Mouse (Mus musculus) forebrain, embryonic 11.5 days (tissue): ENCODE results near the gene Tmem229a. TPM values are rescaled to one million over a fixed set of nuclear protein-coding genes. Genes with fewer than 3 reads are reported as not detected.

Experiments
- ATAC-seq: fragments of 200-750 bp; cut with Nextera tagmentation; replicated peaks from 2 replicates; pipeline ENCODE4 v1.8.0; 2017; ENCODE audit warnings: moderate TSS enrichment; ENCODE audit not compliant: low FRiP score
- DNase-seq: peaks from one replicate; pipeline ENCODE4 v3.0.0-alpha.2; 2017; ENCODE audit warnings: low spot score
- H3K27ac ChIP-seq: fragments of 300-500 bp; sonication (generic); 2 replicates; pipeline ENCODE4 v1.5.1; 2014; ENCODE audit warnings: low read depth, low read length
- H3K27me3 ChIP-seq: fragments of 300-500 bp; sonication (generic); 2 replicates; pipeline ENCODE4 v1.6.1; 2014; ENCODE audit warnings: mild to moderate bottlenecking, low read length, mixed read lengths; ENCODE audit not compliant: control insufficient read depth, insufficient read depth
- H3K36me3 ChIP-seq: fragments of 300-500 bp; sonication (generic); 2 replicates; pipeline ENCODE4 v1.6.1; 2014; ENCODE audit warnings: mild to moderate bottlenecking, low read length, moderate library complexity, mixed read lengths; ENCODE audit not compliant: control insufficient read depth, insufficient read depth
- H3K4me1 ChIP-seq: fragments of 300-500 bp; sonication (generic); replicated peaks from 2 replicates; pipeline ENCODE4 v1.6.1; 2014; ENCODE audit warnings: low read length, mixed read lengths; ENCODE audit not compliant: control insufficient read depth, insufficient read depth
- H3K4me2 ChIP-seq: fragments of 300-500 bp; sonication (generic); 2 replicates; pipeline ENCODE4 v1.6.1; 2014; ENCODE audit warnings: low read depth, mild to moderate bottlenecking, low read length, moderate library complexity, mixed read lengths; ENCODE audit not compliant: severe bottlenecking
- H3K4me3 ChIP-seq: fragments of 300-500 bp; sonication (generic); 2 replicates; pipeline ENCODE4 v1.5.1; 2014; ENCODE audit warnings: low read depth, low read length
- H3K9ac ChIP-seq: fragments of 300-500 bp; sonication (generic); 2 replicates; pipeline ENCODE4 v1.6.1; 2014; ENCODE audit warnings: low read length
- H3K9me3 ChIP-seq: fragments of 300-500 bp; sonication (generic); 2 replicates; pipeline ENCODE4 v1.6.1; 2016; ENCODE audit warnings: low read length, mixed read lengths; ENCODE audit not compliant: control insufficient read depth
- WGBS: fragments of 180-500 bp; shearing (Covaris S2); extraction: QIAGEN DNeasy Blood & Tissue Kit; methylation state at CpG from one replicate; pipeline ENCODE4 v1.1.7; 2014; 5-methylcytosine and 5-hydroxymethylcytosine counted together
- polyA plus RNA-seq: library from polyadenylated mRNA; unstranded; fragments of >200 nt; fragmentation: Nextera tagmentation; extraction: Ambion mirVana; gene quantifications from 2 replicates; pipeline ENCODE4 v1.2.1, GENCODE M21; 2014

Gene Tmem229a
- 1.8 and 2.0 TPM in 2 replicates for polyA plus RNA-seq

- H3K4me1 ChIP-seq, result no peaks in the 10 kb centered on the region; the same call in 1 of the 2 replicates
- DNase-seq (peak; percentile 86), ATAC-seq (peak; percentile 85)
- H3K4me2 ChIP-seq, result peak within 1 kb of the TSS; percentile 95
- no peaks in the 10 kb centered on the region; the same call in 1 of the 2 replicates for H3K27me3 ChIP-seq
- H3K9me3 ChIP-seq, result no peaks in the 10 kb centered on the region
- WGBS, result under 1% methylated on average over 41 of the region's 46 CpGs
- peak within 1 kb of the TSS; percentile 59 for H3K4me3 ChIP-seq
- H3K9ac ChIP-seq, result peak within 1 kb of the TSS; percentile 75
- H3K36me3 ChIP-seq, result no peaks in the 10 kb centered on the region
- H3K27ac ChIP-seq, result peak within 1 kb of the TSS; percentile 55
Measured at GRCm38 (mm10) chr6:24955946-24956585, at the start of gene Tmem229a. Gene Tmem229a, minus strand, starts transcription at chr6:24956297.

- ATAC-seq, result no peak
- WGBS, result 68% methylated on average over 2 of the region's 2 CpGs
- H3K4me3 ChIP-seq, result no peak overlapping the region
- no peak overlapping the region for H3K4me2 ChIP-seq
- H3K9me3 ChIP-seq, result no peaks in the 10 kb centered on the region
- H3K4me1 ChIP-seq, result no peaks in the 10 kb centered on the region
- no peak overlapping the region for H3K27ac ChIP-seq
- no peaks in the 10 kb centered on the region for H3K36me3 ChIP-seq
- DNase-seq, result no peak
- no peak overlapping the region for H3K9ac ChIP-seq
- H3K27me3 ChIP-seq, result no peaks in the 10 kb centered on the region
Measured at GRCm38 (mm10) chr6:24993754-24994153, 37.7 kb upstream of the Tmem229a start.

GRCm38 (mm10) chr6:24989836-24990235, 33.7 kb upstream of the Tmem229a start:
- Histone ChIP-seq H3K27ac (no peak overlapping the region), H3K4me1 (no peaks in the 10 kb centered on the region)

GRCm38 (mm10) chr6:24976176-24976575, 20.1 kb upstream of the Tmem229a start:
- Histone ChIP-seq H3K27me3 (no peaks in the 10 kb centered on the region), H3K4me3 (no peak overlapping the region), H3K4me2 (no peak overlapping the region), H3K9ac (no peak overlapping the region), H3K27ac (no peak overlapping the region), H3K4me1 (no peaks in the 10 kb centered on the region), H3K36me3 (no peaks in the 10 kb centered on the region), H3K9me3 (no peaks in the 10 kb centered on the region)
- DNase-seq, result no peak
- 42% methylated on average over 2 of the region's 2 CpGs for WGBS
- ATAC-seq, result no peak

More at GRCm38 (mm10) chr6:24989836-24990235, 33.7 kb upstream of the Tmem229a start:
- no peaks in the 10 kb centered on the region for H3K36me3 ChIP-seq
- H3K27me3 ChIP-seq, result no peaks in the 10 kb centered on the region
- no peak overlapping the region for H3K4me2 ChIP-seq
- H3K4me3 ChIP-seq, result no peak overlapping the region
- H3K9ac ChIP-seq, result no peak overlapping the region
- ATAC-seq (no peak), DNase-seq (no peak)
- no peaks in the 10 kb centered on the region for H3K9me3 ChIP-seq

GRCm38 (mm10) chr6:24968471-24969223, 12.6 kb upstream of the Tmem229a start:
- H3K4me3 ChIP-seq, result no peak overlapping the region
- no peak for ATAC-seq
- no peak overlapping the region for H3K27ac ChIP-seq
- no peaks in the 10 kb centered on the region for H3K27me3 ChIP-seq
- no peak overlapping the region for H3K4me2 ChIP-seq
- no peak for DNase-seq
- 86% methylated on average over 3 of the region's 3 CpGs for WGBS
- no peak overlapping the region for H3K9ac ChIP-seq
- no peaks in the 10 kb centered on the region for H3K4me1 ChIP-seq
- no peaks in the 10 kb centered on the region for H3K36me3 ChIP-seq
- H3K9me3 ChIP-seq, result no peaks in the 10 kb centered on the region

- H3K27ac ChIP-seq, result no peak overlapping the region
- H3K27me3 ChIP-seq, result no peaks in the 10 kb centered on the region
- no peaks in the 10 kb centered on the region for H3K36me3 ChIP-seq
- WGBS, result 95% methylated on average over 7 of the region's 7 CpGs
- H3K4me3 ChIP-seq, result no peak overlapping the region
- H3K4me1 ChIP-seq, result no peaks in the 10 kb centered on the region
- H3K9ac ChIP-seq, result no peak overlapping the region
- H3K4me2 ChIP-seq, result no peak overlapping the region
- no peak for DNase-seq
- no peak for ATAC-seq
- H3K9me3 ChIP-seq, result no peaks in the 10 kb centered on the region
Measured at GRCm38 (mm10) chr6:24967726-24968125, 11.6 kb upstream of the Tmem229a start.

GRCm38 (mm10) chr6:24966010-24966682, 10.0 kb upstream of the Tmem229a start:
- H3K4me2 ChIP-seq, result no peak overlapping the region
- 84% methylated on average over 2 of the region's 2 CpGs for WGBS
- ATAC-seq, result no peak
- no peak overlapping the region for H3K27ac ChIP-seq
- H3K9ac ChIP-seq, result no peak overlapping the region
- H3K4me1 ChIP-seq, result no peaks in the 10 kb centered on the region
- no peaks in the 10 kb centered on the region for H3K36me3 ChIP-seq
- DNase-seq, result no peak
- no peaks in the 10 kb centered on the region for H3K9me3 ChIP-seq
- H3K4me3 ChIP-seq, result no peak overlapping the region
- H3K27me3 ChIP-seq, result no peaks in the 10 kb centered on the region

GRCm38 (mm10) chr6:24963754-24964153, 7.7 kb upstream of the Tmem229a start:
- Histone ChIP-seq H3K4me3 (no peak overlapping the region), H3K4me1 (no peaks in the 10 kb centered on the region), H3K4me2 (no peak overlapping the region), H3K36me3 (no peaks in the 10 kb centered on the region), H3K27me3 (no peaks in the 10 kb centered on the region), H3K9me3 (no peaks in the 10 kb centered on the region), H3K9ac (no peak overlapping the region), H3K27ac (no peak overlapping the region)
- ATAC-seq (no peak), DNase-seq (no peak)
- 82% methylated on average over 5 of the region's 5 CpGs for WGBS
